Mouse (Mus musculus): ENCODE data around the gene Mlc1. TPM values are rescaled to one million over a fixed set of nuclear protein-coding genes. Genes with fewer than 3 reads are reported as not detected.

Gene Mlc1
- total RNA-seq (2022): not detected

DNA sequence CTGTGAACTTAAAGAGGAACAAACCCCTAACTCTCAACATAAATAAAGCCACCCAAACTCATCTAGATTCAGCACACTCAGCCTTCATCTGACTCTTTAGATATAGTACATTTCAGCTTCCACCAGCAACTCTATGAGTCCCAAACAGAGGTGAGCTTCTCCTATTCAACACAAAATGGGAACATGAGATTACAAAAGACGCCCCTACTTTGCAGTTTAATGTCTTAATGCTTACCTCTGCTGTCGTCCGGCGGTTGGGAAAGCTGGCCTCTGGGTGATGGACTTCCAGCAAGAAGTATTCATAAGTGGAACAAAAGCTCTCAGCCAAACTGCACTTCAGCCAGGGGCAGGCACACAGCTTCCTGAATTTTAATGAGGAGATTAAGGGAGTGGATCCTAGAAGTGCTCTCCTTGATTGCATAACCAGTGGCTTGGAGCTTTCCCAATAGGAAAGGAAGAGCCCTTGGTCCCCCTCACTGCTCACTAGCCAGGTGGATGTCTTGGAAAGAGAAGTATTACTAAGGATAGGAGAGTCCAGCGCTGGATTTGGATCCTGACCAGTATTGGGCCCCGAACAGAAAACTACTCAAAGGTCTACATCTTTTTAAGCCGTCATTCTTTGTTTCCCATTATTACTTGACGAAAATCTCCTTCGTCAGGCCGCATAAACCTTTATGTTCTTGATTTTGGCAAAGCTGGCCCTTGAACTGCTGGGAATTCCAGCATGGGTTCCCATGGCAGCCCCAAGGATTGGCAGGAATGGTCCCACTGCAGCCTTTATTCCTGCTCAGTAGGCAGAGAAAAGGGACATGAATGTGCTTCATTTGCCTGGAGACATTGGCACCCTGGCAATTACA, at the start of gene Mlc1:
Mlc1 (minus strand) TSS at position 727 of the 857 bp plus-strand sequence.
- no peak for DNase-seq (ENCODE audit: low spot score)

GRCm38 (mm10) chr15:89020492-89020891, 41.7 kb upstream of the Mlc1 start:
- DNase-seq (ENCODE audit: low spot score): no peak

DNA sequence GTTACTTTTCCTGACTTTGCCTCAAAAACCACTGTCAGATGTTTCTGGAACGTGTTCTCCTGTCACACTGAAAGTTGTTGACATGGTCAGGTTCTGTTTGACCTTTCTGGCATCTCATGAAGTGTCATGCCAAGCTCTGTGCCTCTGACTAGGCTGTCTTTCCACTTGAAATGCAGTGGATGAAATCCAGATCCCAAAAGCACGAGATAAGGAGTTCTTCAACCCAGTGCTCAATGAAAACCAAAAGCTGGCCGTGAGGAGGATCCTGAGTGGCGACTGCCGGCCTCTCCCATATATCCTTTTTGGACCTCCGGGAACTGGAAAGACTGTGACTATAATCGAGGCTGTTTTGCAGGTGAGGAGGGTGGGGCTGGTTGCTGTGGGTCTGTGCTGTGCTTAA, 41.3 kb upstream of the Mlc1 start:
- DNase-seq (ENCODE audit: low spot score): peak; percentile 54

- no peak for DNase-seq (ENCODE audit: low spot score)
These were observed 37.9 kb upstream of the Mlc1 start for GRCm38 (mm10) chr15:89016722-89017121.

DNA sequence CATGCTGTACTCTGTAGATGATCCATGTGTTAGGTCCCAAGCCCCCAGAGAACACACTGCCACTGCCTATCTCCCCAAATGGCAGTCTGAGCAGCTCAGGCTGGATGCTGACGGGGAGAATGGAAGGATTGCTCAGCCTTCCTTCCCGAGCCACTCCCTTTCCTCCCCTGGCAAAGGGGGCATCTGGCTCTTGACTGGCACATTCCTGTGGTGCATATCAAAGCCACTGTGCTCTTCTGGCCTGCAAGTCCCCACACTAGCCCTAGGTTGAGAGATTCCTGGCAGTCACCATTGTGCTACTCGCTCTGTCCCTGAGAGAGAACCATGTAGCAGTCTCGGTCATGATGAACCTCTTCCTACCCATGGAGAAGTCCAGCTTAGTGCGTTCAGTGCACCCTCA, 29.0 kb upstream of the Mlc1 start:
- no peak for DNase-seq (ENCODE audit: low spot score)

- no peak for DNase-seq (ENCODE audit: low spot score)
These were observed 28.2 kb upstream of the Mlc1 start for GRCm38 (mm10) chr15:89007002-89007401.

DNA sequence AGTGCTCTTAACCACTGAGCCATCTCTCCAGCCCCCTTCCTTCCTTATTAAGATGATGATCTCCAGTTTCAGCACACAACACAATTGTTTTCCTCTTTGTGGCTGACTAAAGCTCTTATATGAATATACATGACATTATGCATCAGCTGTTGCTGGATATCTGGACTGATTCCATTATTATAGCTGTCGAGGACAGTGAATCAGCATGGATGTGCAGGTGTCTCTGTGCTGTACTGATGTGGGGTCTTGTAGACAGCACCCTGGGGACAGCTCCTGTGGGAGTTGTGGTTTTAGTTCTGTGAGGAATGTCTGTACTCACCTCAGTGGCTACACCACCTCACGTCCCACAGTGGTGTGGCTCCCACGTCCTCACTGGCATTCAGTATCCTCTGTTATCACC, 22.4 kb upstream of the Mlc1 start:
- DNase-seq (ENCODE audit: low spot score): no peak

DNA sequence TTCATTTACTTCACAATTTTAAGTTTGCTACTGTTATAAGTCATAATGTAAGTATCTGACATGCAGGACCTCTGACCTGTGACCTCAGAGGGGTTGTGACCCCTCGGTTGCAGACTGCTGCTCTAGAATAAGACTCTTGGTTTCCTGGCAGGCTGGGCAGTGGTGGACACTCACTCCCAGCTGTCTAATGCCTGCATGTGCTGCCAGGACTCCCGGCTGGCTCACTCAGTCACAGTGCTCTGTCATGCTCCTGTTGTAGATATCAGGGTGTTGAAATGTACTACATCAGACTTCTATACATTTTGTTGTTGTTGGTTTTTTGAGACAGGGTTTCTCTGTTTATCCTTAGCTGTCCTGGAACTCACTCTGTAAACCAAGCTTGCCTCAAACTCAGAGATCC, 21.6 kb upstream of the Mlc1 start:
- no peak for DNase-seq (ENCODE audit: low spot score)

DNA sequence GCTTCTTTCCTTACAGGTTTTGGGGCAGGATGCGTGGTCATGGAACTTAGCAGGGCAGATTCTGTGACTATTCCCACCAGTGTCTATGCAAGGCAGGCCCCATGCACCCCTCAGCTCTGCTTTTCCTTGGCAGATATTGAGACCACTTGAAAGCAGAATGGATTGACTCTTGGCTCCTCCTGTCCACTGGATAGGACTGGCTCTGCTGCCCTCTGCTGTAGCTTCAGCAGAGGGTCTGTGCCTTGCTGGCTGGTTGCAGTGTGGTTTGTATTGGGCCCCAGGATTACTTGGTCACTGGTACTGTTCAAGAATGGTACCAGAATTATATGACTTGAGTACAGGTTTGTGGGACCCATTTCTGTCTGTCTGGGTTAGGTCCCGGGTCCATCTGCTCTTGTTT, 20.3 kb upstream of the Mlc1 start:
- DNase-seq (ENCODE audit: low spot score): no peak

DNA sequence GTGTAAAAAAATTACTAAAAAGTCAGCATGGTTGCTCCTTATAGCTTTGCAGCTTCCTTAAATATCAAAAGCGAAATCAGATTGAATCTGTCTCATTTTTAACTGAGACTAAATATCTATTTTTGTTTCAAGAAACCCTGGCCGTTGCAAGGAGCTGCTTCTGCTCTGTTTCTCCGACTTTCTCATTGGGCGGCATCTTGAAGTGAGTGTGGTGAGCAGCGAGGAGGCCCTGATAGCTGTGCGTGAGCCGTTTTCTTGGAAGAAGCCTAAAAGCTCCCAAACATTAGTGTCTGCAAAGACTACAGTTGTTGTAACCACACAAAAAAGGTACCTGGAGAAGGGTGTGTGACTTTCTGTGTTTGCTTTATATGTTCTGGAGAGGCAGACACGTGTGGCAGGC, 19.8 kb upstream of the Mlc1 start:
- DNase-seq (ENCODE audit: low spot score): no peak

- no peak for DNase-seq (ENCODE audit: low spot score)
These were observed 10.4 kb upstream of the Mlc1 start for GRCm38 (mm10) chr15:88989236-88989635.

GRCm38 (mm10) chr15:88982534-88983079, 3.8 kb upstream of the Mlc1 start, which contains the start of gene Mov10l1:
TSS of gene Mov10l1 (plus strand) at chr15:88982909.
- no peak for DNase-seq (ENCODE audit: low spot score)

DNA sequence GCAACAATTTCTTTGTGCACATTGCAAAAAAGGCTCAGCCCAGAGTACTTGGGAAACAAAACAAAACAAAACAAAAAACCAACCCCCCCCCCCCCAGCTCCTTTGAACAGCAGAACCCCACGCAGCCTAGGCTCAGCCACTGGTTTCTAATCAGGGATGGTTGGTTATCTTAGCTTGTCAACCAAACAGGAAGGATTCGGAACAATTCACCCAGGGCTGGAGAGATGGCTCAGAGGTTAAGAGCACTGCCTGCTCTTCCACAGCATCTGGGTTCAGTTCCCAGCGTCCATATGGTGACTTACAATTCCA, 285 bp upstream of the Mlc1 start:
- DNase-seq (ENCODE audit: low spot score): no peak

GRCm38 (mm10) chr15:88972300-88972699, 6.5 kb downstream of the Mlc1 start:
- DNase-seq (ENCODE audit: low spot score): no peak

DNA sequence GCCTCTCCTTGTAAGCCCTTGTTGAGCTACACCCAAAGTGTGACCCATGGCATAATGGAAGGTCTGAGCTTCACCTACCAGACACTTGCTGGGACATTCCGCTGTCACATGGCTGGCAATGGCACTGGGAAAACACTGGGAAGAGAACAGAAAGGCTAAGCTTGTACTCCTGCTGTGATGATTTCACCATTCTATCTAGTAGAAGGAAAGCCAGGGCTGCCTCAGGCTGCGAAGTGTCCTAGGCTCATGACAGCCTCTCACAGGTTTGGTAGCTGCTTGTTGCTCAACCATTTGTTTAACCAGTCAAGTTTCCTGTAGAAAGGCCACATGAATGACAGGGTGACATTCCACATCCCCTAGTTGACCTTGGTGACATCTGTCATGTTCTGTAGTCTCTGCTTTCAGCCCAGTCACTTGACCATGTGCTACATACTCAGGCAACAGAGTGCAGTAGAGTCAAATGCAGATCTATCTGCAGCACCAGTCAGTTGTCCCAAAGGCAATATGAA, 14.7 kb downstream of the Mlc1 start:
- DNase-seq (ENCODE audit: low spot score): no peak

- DNase-seq (ENCODE audit: low spot score): no peak
These were observed 21.3 kb downstream of the Mlc1 start for GRCm38 (mm10) chr15:88957522-88957921.

- DNase-seq (ENCODE audit: low spot score): no peak
These were observed 23.5 kb downstream of the Mlc1 start for GRCm38 (mm10) chr15:88955342-88955741.

DNA sequence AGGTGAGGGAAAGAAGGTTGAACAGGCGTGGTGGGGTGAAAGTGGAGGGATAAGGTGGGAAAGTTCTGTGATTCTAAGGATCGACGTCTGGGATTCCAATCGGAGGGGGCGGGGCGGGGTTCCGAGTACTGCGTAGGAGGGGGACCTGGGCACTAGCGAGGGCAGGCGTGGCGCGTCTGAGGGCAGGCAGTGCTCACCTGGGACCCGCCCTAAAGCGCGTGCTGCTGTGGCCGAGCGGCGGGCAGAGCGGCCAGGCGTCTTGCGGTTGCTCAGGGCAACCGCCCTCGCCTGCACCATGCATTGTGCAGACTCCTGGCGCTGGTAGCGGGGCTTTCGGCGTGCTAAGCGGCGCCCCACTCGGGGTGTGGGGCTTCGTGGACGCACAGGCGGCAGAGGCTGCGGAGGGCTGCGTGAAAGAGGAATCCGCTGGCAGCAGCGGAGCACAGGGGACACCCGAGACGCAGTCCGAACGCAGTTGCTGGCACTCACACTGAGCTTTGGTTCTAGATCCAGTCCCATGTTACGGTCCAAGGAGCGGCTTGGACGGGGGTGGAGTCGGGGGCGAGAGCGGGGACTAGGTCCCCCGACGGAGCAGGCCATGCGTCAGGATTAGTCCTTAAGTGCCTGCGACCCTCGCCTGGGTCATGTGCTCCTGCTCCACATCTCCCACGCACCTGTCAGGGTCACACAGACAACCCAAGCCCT, 24.3 kb downstream of the Mlc1 start, which contains the start of gene Ttll8:
Ttll8 (minus strand) TSS at position 51 of the 705 bp plus-strand sequence.
- no peak for DNase-seq (ENCODE audit: low spot score)

GRCm38 (mm10) chr15:88951246-88951645, 27.6 kb downstream of the Mlc1 start:
- no peak for DNase-seq (ENCODE audit: low spot score)

DNA sequence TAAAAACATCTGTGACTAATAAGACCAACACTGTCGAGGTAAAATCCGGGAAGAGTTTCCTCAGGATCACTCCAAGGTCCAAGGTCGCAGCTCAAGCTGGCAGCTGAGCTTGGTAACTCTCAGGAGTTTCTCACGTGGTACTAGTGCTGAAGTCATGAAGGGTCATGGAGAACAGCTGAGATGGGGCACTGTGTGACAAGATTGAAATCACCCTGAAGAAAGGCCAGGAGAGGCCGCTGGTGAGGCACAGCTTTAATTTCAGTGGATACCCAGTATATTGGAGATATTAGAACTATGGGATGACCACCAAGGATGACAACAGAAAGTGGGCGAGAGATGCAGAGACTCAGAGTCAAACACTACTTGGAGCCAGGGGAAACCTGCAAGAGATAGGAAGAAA, 32.0 kb downstream of the Mlc1 start:
- no peak for DNase-seq (ENCODE audit: low spot score)

DNA sequence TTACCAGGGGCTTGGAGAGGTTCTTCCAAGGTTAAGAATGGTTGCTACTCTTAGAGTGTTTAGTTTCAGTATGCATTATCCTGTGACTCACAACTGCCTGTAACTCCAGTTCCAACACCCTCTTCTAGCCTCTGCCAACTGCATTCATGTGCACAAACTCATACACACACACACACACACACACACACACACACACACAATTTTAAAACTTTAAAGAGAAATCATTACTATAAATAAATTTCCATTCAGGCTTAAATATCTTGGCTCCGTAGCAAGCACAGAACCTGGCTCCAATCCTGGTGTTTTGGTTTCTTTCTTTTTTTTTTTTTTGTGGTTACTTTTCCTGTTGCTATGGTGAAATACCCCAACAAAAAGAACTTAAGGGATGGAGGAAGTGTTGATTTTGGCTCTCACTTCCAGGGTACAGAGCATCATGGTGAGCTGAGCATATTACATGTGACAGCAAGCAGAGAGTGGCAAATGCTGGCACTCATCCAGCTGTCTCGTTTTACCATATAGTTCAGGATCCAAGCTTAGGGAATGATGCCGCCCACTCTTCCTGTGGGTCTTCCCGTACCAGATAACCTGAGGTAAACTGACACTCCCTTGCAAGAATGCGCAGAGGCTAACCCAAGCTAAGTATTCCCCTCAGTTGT, 34.8 kb downstream of the Mlc1 start:
- no peak for DNase-seq (ENCODE audit: low spot score)

DNA sequence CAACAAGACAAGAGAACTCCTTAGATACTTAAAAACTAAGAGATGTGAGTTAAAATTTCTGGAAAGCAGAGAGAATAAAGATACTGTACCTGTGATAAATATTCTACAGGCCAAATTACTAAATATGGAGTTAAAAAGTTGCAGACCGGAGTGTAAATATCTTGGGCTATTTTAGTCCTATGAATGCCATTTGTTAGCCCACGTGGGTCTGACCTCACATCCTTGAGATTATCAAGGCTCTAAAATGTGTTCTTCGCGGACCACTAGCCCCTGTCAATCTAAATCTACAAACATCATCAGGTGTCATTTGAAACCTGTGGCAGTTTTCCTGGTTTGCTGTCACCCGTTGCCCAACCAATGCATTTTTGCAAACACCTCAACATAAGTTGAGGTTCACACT, 36.0 kb downstream of the Mlc1 start:
- DNase-seq (ENCODE audit: low spot score): no peak
